Mouse (Mus musculus) forebrain, postnatal 0 days (tissue): ENCODE measurements at regions not wholly inside any gene's neighbourhood (a gene's known extent, or its start where the extent isn't known, plus 50 kb on each side); places are given as distances from the start of the nearest gene placed in this dataset.

Experiments used
- ATAC-seq: fragments of 200-750 bp; cut with Nextera tagmentation; 2 replicates; pipeline ENCODE4 v1.8.0; 2017; ENCODE audit warnings: mild to moderate bottlenecking, moderate library complexity
- DNase-seq: peaks from one replicate; pipeline ENCODE4 v3.0.0-alpha.2; 2015
- H3K27ac ChIP-seq: fragments of 300-500 bp; sonication (generic); 2 replicates; pipeline ENCODE4 v1.5.1; 2014; ENCODE audit warnings: low read depth, mild to moderate bottlenecking, antibody characterized with exemption, low read length, moderate library complexity, mixed read lengths
- H3K27me3 ChIP-seq: fragments of 300-500 bp; sonication (generic); 2 replicates; pipeline ENCODE4 v1.6.1; 2014; ENCODE audit warnings: mild to moderate bottlenecking, low read length, mixed read lengths; ENCODE audit not compliant: insufficient read depth
- H3K36me3 ChIP-seq: fragments of 300-500 bp; sonication (generic); 2 replicates; pipeline ENCODE4 v1.6.1; 2014; ENCODE audit warnings: mild to moderate bottlenecking, moderate library complexity; ENCODE audit not compliant: insufficient read depth
- H3K4me1 ChIP-seq: fragments of 300-500 bp; sonication (generic); 2 replicates; pipeline ENCODE4 v1.6.1; 2014; ENCODE audit warnings: antibody characterized with exemption; ENCODE audit not compliant: insufficient read depth
- H3K4me2 ChIP-seq: fragments of 300-500 bp; sonication (generic); 2 replicates; pipeline ENCODE4 v1.6.1; 2014; ENCODE audit warnings: low read depth, mild to moderate bottlenecking, moderate library complexity
- H3K4me3 ChIP-seq: fragments of 300-500 bp; sonication (generic); 2 replicates; pipeline ENCODE4 v1.5.1; 2014; ENCODE audit warnings: low read depth, low read length, mixed read lengths
- H3K9ac ChIP-seq: fragments of 300-500 bp; sonication (generic); 2 replicates; pipeline ENCODE4 v1.6.1; 2014; ENCODE audit warnings: mild to moderate bottlenecking
- H3K9me3 ChIP-seq: fragments of 300-500 bp; sonication (generic); 2 replicates; pipeline ENCODE4 v1.6.1; 2016; ENCODE audit warnings: low read length
- CTCF ChIP-seq: sonication (generic); IDR thresholded peaks from 2 replicates; pipeline ENCODE4 v1.5.1; 2016; ENCODE audit warnings: antibody characterized with exemption, control low read depth, low read depth
- WGBS: fragments of 180-500 bp; shearing (Covaris S2); extraction: QIAGEN DNeasy Blood & Tissue Kit; methylation state at CpG from one replicate; pipeline ENCODE4 v1.1.7; 2014; 5-methylcytosine and 5-hydroxymethylcytosine counted together

GRCm38 (mm10) chr17:45845832-45846231 lies 112.2 kb upstream of the 1600014C23Rik start:
- Histone ChIP-seq H3K4me3 (no peak overlapping the region), H3K27me3 (no peaks in the 10 kb centered on the region), H3K36me3 (no peaks in the 10 kb centered on the region), H3K27ac (no peak overlapping the region), H3K4me2 (no peak overlapping the region), H3K9ac (no peak overlapping the region), H3K9me3 (no peaks in the 10 kb centered on the region), H3K4me1 (no peaks in the 10 kb centered on the region)
- TF ChIP-seq CTCF, result 0 out of 2 replicates have a peak, but pooled peaks have one; percentile 5
- ATAC-seq (no peak), DNase-seq (no peak)
- 89% methylated on average over 5 of the region's 5 CpGs for WGBS

- WGBS, result 50% methylated on average over 7 of the region's 7 CpGs
- ATAC-seq, result no peak
- Histone ChIP-seq H3K27me3 (no peaks in the 10 kb centered on the region), H3K36me3 (no peaks in the 10 kb centered on the region), H3K4me2 (no peak overlapping the region), H3K4me1 (no peaks in the 10 kb centered on the region), H3K4me3 (no peak overlapping the region), H3K27ac (no peak overlapping the region), H3K9me3 (no peaks in the 10 kb centered on the region), H3K9ac (no peak overlapping the region)
- TF ChIP-seq CTCF, result no peak
- no peak for DNase-seq
These were observed 103.1 kb upstream of the 1600014C23Rik start for GRCm38 (mm10) chr17:45836731-45837130.

DNA sequence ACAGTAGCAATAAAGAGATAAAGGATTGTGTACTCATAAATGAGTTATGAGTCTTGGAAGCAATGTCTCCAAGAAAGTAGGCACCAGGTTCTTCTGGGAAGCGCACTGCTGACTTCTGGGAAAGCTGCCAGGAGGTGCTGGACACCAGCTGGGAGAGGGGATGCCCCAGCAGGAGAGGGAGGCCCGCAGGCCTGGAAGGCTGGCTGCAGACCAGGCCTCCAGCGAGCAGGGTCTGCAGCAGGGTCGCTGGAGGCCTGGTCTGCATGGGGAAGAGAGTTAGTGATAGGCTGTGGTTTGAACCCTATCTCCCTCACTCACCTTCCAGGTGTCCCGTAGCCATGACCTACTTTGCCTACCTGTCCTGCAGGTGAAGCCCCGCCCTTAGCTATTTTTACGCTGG lies 102.6 kb upstream of the 1600014C23Rik start:
- no peaks in the 10 kb centered on the region for H3K4me1 ChIP-seq
- H3K27ac ChIP-seq, result no peak overlapping the region
- no peaks in the 10 kb centered on the region for H3K27me3 ChIP-seq
- WGBS, result 63% methylated on average over 7 of the region's 7 CpGs
- DNase-seq (no peak), ATAC-seq (no peak)
- TF ChIP-seq CTCF, result no peak
- H3K4me3 ChIP-seq, result no peak overlapping the region
- no peak overlapping the region for H3K4me2 ChIP-seq
- no peaks in the 10 kb centered on the region for H3K36me3 ChIP-seq
- 0 out of 2 replicates have a peak, but pooled peaks cover 3% of the 10 kb centered on the region for H3K9me3 ChIP-seq
- H3K9ac ChIP-seq, result no peak overlapping the region

GRCm38 (mm10) chr17:45834518-45835071 lies 101.0 kb upstream of the 1600014C23Rik start:
- Histone ChIP-seq H3K9ac (no peak overlapping the region), H3K27me3 (no peaks in the 10 kb centered on the region), H3K9me3 (0 out of 2 replicates have a peak, but pooled peaks cover 7% of the 10 kb centered on the region), H3K4me1 (no peaks in the 10 kb centered on the region), H3K4me3 (no peak overlapping the region), H3K27ac (no peak overlapping the region), H3K36me3 (no peaks in the 10 kb centered on the region), H3K4me2 (no peak overlapping the region)
- WGBS, result 36% methylated on average over 10 of the region's 10 CpGs
- ATAC-seq (peak; percentile 56), DNase-seq (no peak)
- no peak for TF ChIP-seq CTCF

DNA sequence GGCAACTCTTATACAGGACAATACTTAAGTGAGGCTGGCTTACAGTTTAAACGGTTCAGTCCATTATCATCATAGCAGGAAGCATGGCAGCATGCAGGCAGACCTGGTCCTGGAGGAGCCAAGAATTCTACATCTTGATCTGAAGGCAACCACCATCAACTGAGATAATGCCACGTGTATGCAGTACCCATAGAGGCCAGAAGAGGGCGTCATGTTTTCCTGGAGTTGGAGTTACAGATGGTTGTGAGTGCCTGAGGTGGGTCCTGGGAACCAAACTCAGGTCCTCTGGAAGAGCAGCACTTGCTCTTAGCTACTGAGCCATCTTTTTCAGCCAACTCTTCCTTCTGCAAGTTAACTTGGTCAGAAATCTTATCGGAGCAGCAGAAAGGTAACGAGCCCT lies 96.7 kb upstream of the 1600014C23Rik start:
- 0 out of 2 replicates have a peak, but pooled peaks have one; percentile 13 for TF ChIP-seq CTCF
- no peak for ATAC-seq
- no peaks in the 10 kb centered on the region for H3K27me3 ChIP-seq
- no peak overlapping the region for H3K9ac ChIP-seq
- no peak overlapping the region for H3K4me2 ChIP-seq
- H3K36me3 ChIP-seq, result no peaks in the 10 kb centered on the region
- 88% methylated on average over 5 of the region's 5 CpGs for WGBS
- no peaks in the 10 kb centered on the region for H3K4me1 ChIP-seq
- no peak for DNase-seq
- no peak overlapping the region for H3K27ac ChIP-seq
- no peak overlapping the region for H3K4me3 ChIP-seq
- 0 out of 2 replicates have a peak, but pooled peaks cover 7% of the 10 kb centered on the region for H3K9me3 ChIP-seq

DNA sequence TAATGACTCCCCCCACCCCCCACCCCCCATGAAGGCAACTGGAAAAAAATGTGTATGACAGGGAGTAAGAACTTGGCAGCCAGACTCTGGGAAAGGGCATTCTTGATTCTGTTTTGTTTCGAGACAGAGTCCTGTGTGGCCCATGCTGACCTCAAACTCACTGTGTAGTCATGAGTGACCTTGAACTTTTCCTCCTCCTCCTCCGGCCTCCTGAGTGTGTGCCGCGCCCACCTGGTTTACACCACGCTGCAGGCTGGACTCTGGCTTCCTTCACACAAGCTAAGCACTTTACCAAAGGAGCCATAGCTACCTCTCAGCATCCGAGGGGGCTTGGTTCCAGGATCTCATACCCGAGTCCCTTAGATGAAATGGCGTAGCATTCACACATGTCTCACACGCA lies 95.9 kb upstream of the 1600014C23Rik start:
- Histone ChIP-seq H3K9me3 (0 out of 2 replicates have a peak, but pooled peaks cover 7% of the 10 kb centered on the region), H3K9ac (no peak overlapping the region), H3K4me3 (no peak overlapping the region), H3K4me1 (no peaks in the 10 kb centered on the region), H3K27me3 (no peaks in the 10 kb centered on the region), H3K27ac (no peak overlapping the region), H3K4me2 (no peak overlapping the region), H3K36me3 (no peaks in the 10 kb centered on the region)
- TF ChIP-seq CTCF, result no peak
- no peak for DNase-seq
- ATAC-seq, result no peak
- WGBS, result 93% methylated on average over 9 of the region's 9 CpGs

DNA sequence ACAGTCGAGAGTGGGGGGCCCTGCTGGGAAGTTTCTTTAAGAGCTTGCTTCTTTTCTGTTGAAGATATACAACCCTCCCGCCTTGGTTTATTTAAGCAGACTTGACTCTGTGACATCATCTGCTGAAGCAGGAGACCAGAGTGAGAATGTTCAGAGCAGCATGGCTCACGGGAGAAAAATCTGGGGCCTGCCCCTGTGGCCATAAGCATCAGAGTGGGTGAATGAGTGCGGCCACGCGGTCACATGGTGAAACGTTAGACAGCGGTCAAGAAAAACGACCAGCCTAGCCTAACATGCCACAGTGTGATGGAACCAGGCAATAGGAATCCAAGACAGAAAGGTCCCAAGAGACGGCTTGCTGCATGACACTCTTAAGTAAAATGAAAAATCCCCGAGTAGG lies 95.2 kb upstream of the 1600014C23Rik start:
- TF ChIP-seq CTCF, result no peak
- DNase-seq, result no peak
- Histone ChIP-seq H3K9ac (no peak overlapping the region), H3K9me3 (0 out of 2 replicates have a peak, but pooled peaks cover 7% of the 10 kb centered on the region), H3K27ac (no peak overlapping the region), H3K4me2 (no peak overlapping the region), H3K4me3 (no peak overlapping the region), H3K4me1 (no peaks in the 10 kb centered on the region), H3K36me3 (no peaks in the 10 kb centered on the region), H3K27me3 (no peaks in the 10 kb centered on the region)
- no peak for ATAC-seq
- WGBS, result 84% methylated on average over 11 of the region's 11 CpGs
